Mouse (Mus musculus) stomach, embryonic 15.5 days (tissue): ENCODE measurements at regions not wholly inside any gene's neighbourhood (a gene's known extent, or its start where the extent isn't known, plus 50 kb on each side); places are given as distances from the start of the nearest gene placed in this dataset.

Source experiments
- ATAC-seq: fragments of 200-750 bp; cut with Nextera tagmentation; 2 replicates; pipeline ENCODE4 v1.8.0; 2017; ENCODE audit warnings: low read depth, moderate number of reproducible peaks, moderate TSS enrichment; ENCODE audit not compliant: insufficient read depth, low FRiP score
- H3K27ac ChIP-seq: fragments of 300-500 bp; sonication (generic); 2 replicates; pipeline ENCODE4 v1.5.1; 2015; ENCODE audit warnings: mild to moderate bottlenecking, inconsistent platforms
- H3K27me3 ChIP-seq: fragments of 300-500 bp; sonication (generic); replicated peaks from 2 replicates; pipeline ENCODE4 v1.6.1; 2015; ENCODE audit warnings: inconsistent platforms
- H3K36me3 ChIP-seq: fragments of 300-500 bp; sonication (generic); 2 replicates; pipeline ENCODE4 v1.6.1; 2015; ENCODE audit warnings: inconsistent platforms
- H3K4me1 ChIP-seq: fragments of 300-500 bp; sonication (generic); 2 replicates; pipeline ENCODE4 v1.6.1; 2015; ENCODE audit warnings: inconsistent platforms
- H3K4me2 ChIP-seq: fragments of 300-500 bp; sonication (generic); 2 replicates; pipeline ENCODE4 v1.6.1; 2015; ENCODE audit warnings: mild to moderate bottlenecking, inconsistent platforms
- H3K4me3 ChIP-seq: fragments of 300-500 bp; sonication (generic); replicated peaks from 2 replicates; pipeline ENCODE4 v1.5.1; 2015; ENCODE audit warnings: inconsistent platforms
- H3K9ac ChIP-seq: fragments of 300-500 bp; sonication (generic); 2 replicates; pipeline ENCODE4 v1.6.1; 2015; ENCODE audit warnings: inconsistent platforms
- H3K9me3 ChIP-seq: fragments of 300-500 bp; sonication (generic); 2 replicates; pipeline ENCODE4 v1.6.1; 2016; ENCODE audit warnings: inconsistent platforms
- WGBS: fragments of 180-500 bp; shearing (Covaris S2); methylation state at CpG from one replicate; pipeline ENCODE4 v1.1.7; 2015; 5-methylcytosine and 5-hydroxymethylcytosine counted together

GRCm38 (mm10) chr9:43387397-43387796, 76.7 kb downstream of the Trim29 start:
- no peaks in the 10 kb centered on the region for H3K9me3 ChIP-seq
- no peak overlapping the region for H3K27ac ChIP-seq
- H3K4me2 ChIP-seq, result no peak overlapping the region
- H3K9ac ChIP-seq, result no peak overlapping the region
- no peaks in the 10 kb centered on the region for H3K4me1 ChIP-seq
- H3K27me3 ChIP-seq, result no peaks in the 10 kb centered on the region
- no peak for ATAC-seq
- no peak overlapping the region for H3K4me3 ChIP-seq
- no peaks in the 10 kb centered on the region for H3K36me3 ChIP-seq
- WGBS, result 66% methylated on average over 9 of the region's 9 CpGs

GRCm38 (mm10) chr9:43389491-43390083, 78.9 kb downstream of the Trim29 start:
- no peaks in the 10 kb centered on the region for H3K9me3 ChIP-seq
- no peak overlapping the region for H3K4me2 ChIP-seq
- H3K27me3 ChIP-seq, result no peaks in the 10 kb centered on the region
- no peak overlapping the region for H3K27ac ChIP-seq
- H3K36me3 ChIP-seq, result no peaks in the 10 kb centered on the region
- no peaks in the 10 kb centered on the region for H3K4me1 ChIP-seq
- no peak overlapping the region for H3K4me3 ChIP-seq
- 54% methylated on average over 9 of the region's 9 CpGs for WGBS
- no peak overlapping the region for H3K9ac ChIP-seq
- ATAC-seq, result no peak

GRCm38 (mm10) chr9:43392467-43393064, 81.9 kb downstream of the Trim29 start:
- Histone ChIP-seq H3K9ac (no peak overlapping the region), H3K27ac (no peak overlapping the region), H3K4me1 (no peaks in the 10 kb centered on the region), H3K4me2 (no peak overlapping the region), H3K9me3 (no peaks in the 10 kb centered on the region), H3K4me3 (no peak overlapping the region), H3K27me3 (no peaks in the 10 kb centered on the region), H3K36me3 (no peaks in the 10 kb centered on the region)
- no peak for ATAC-seq
- WGBS, result 64% methylated on average over 6 of the region's 6 CpGs

GRCm38 (mm10) chr9:43394204-43394603, 83.6 kb downstream of the Trim29 start:
- ATAC-seq, result no peak
- no peak overlapping the region for H3K4me3 ChIP-seq
- 51% methylated on average over 5 of the region's 5 CpGs for WGBS

GRCm38 (mm10) chr9:43395209-43395608, 84.6 kb downstream of the Trim29 start:
- no peaks in the 10 kb centered on the region for H3K36me3 ChIP-seq
- H3K4me3 ChIP-seq, result no peak overlapping the region
- H3K27ac ChIP-seq, result no peak overlapping the region
- H3K9me3 ChIP-seq, result no peaks in the 10 kb centered on the region
- no peaks in the 10 kb centered on the region for H3K4me1 ChIP-seq
- ATAC-seq, result no peak
- no peak overlapping the region for H3K9ac ChIP-seq
- 33% methylated on average over 5 of the region's 5 CpGs for WGBS
- no peaks in the 10 kb centered on the region for H3K27me3 ChIP-seq
- no peak overlapping the region for H3K4me2 ChIP-seq

More at GRCm38 (mm10) chr9:43394204-43394603, 83.6 kb downstream of the Trim29 start:
- Histone ChIP-seq H3K27me3 (no peaks in the 10 kb centered on the region), H3K4me1 (no peaks in the 10 kb centered on the region), H3K4me2 (no peak overlapping the region), H3K36me3 (no peaks in the 10 kb centered on the region), H3K9me3 (no peaks in the 10 kb centered on the region), H3K27ac (no peak overlapping the region), H3K9ac (no peak overlapping the region)

GRCm38 (mm10) chr9:43396566-43396965, 85.9 kb downstream of the Trim29 start:
- H3K4me3 ChIP-seq, result no peak overlapping the region

GRCm38 (mm10) chr9:43408493-43408892, 97.8 kb downstream of the Trim29 start:
- Histone ChIP-seq H3K36me3 (no peaks in the 10 kb centered on the region), H3K27me3 (no peaks in the 10 kb centered on the region), H3K9ac (no peak overlapping the region), H3K4me2 (no peak overlapping the region), H3K4me1 (no peaks in the 10 kb centered on the region), H3K4me3 (no peak overlapping the region), H3K27ac (no peak overlapping the region), H3K9me3 (no peaks in the 10 kb centered on the region)
- ATAC-seq, result no peak
- 58% methylated on average over 6 of the region's 6 CpGs for WGBS

More at GRCm38 (mm10) chr9:43396566-43396965, 85.9 kb downstream of the Trim29 start:
- H3K4me1 ChIP-seq, result no peaks in the 10 kb centered on the region
- no peak overlapping the region for H3K9ac ChIP-seq
- no peaks in the 10 kb centered on the region for H3K27me3 ChIP-seq
- H3K9me3 ChIP-seq, result no peaks in the 10 kb centered on the region
- no peaks in the 10 kb centered on the region for H3K36me3 ChIP-seq
- no peak overlapping the region for H3K27ac ChIP-seq
- no peak overlapping the region for H3K4me2 ChIP-seq
- no peak for ATAC-seq

GRCm38 (mm10) chr9:43412473-43412872, 101.8 kb downstream of the Trim29 start:
- WGBS, result 71% methylated on average over 3 of the region's 3 CpGs
- Histone ChIP-seq H3K27me3 (no peaks in the 10 kb centered on the region), H3K36me3 (no peaks in the 10 kb centered on the region), H3K4me3 (no peak overlapping the region), H3K4me1 (no peaks in the 10 kb centered on the region), H3K9me3 (no peaks in the 10 kb centered on the region), H3K4me2 (no peak overlapping the region), H3K27ac (no peak overlapping the region), H3K9ac (no peak overlapping the region)
- no peak for ATAC-seq

GRCm38 (mm10) chr9:43419993-43420715, 109.5 kb downstream of the Trim29 start:
- ATAC-seq, result no peak
- Histone ChIP-seq H3K9ac (no peak overlapping the region), H3K36me3 (no peaks in the 10 kb centered on the region), H3K4me3 (no peak overlapping the region), H3K4me2 (no peak overlapping the region), H3K27ac (no peak overlapping the region), H3K9me3 (no peaks in the 10 kb centered on the region), H3K4me1 (no peaks in the 10 kb centered on the region), H3K27me3 (0 out of 2 replicates have a peak, but pooled peaks cover 3% of the 10 kb centered on the region)
- WGBS, result 22% methylated on average over 17 of the region's 17 CpGs

- WGBS, result 55% methylated on average over 7 of the region's 7 CpGs
- H3K27ac ChIP-seq, result no peak overlapping the region
Observed at GRCm38 (mm10) chr9:43427007-43427406, 116.4 kb downstream of the Trim29 start.

GRCm38 (mm10) chr9:43433953-43434352, 123.3 kb downstream of the Trim29 start:
- H3K27ac ChIP-seq, result no peak overlapping the region
- H3K4me1 ChIP-seq, result no peaks in the 10 kb centered on the region
- ATAC-seq, result no peak
- H3K4me2 ChIP-seq, result no peak overlapping the region
- H3K36me3 ChIP-seq, result no peaks in the 10 kb centered on the region
- WGBS, result 61% methylated on average over 3 of the region's 3 CpGs
- H3K9me3 ChIP-seq, result no peaks in the 10 kb centered on the region
- no peak overlapping the region for H3K4me3 ChIP-seq
- no peaks in the 10 kb centered on the region for H3K27me3 ChIP-seq
- no peak overlapping the region for H3K9ac ChIP-seq

More at GRCm38 (mm10) chr9:43427007-43427406, 116.4 kb downstream of the Trim29 start:
- Histone ChIP-seq H3K36me3 (no peaks in the 10 kb centered on the region), H3K4me2 (no peak overlapping the region), H3K4me1 (no peaks in the 10 kb centered on the region), H3K9ac (no peak overlapping the region), H3K27me3 (no peaks in the 10 kb centered on the region), H3K4me3 (no peak overlapping the region), H3K9me3 (no peaks in the 10 kb centered on the region)
- ATAC-seq, result no peak

GRCm38 (mm10) chr9:43438476-43438875, 127.8 kb downstream of the Trim29 start:
- no peak for ATAC-seq
- no peak overlapping the region for H3K4me3 ChIP-seq

More at GRCm38 (mm10) chr9:43438476-43438875, 127.8 kb downstream of the Trim29 start:
- 86% methylated on average over 11 of the region's 11 CpGs for WGBS
- Histone ChIP-seq H3K4me1 (no peaks in the 10 kb centered on the region), H3K9ac (no peak overlapping the region), H3K36me3 (no peaks in the 10 kb centered on the region), H3K27me3 (no peaks in the 10 kb centered on the region), H3K9me3 (no peaks in the 10 kb centered on the region), H3K4me2 (no peak overlapping the region), H3K27ac (no peak overlapping the region)
